Mouse (Mus musculus) cerebellum, postnatal 25 days (tissue): ENCODE data around the gene Marc2.

ENCODE experiments used
- DNase-seq, 2 experiments: peaks; one replicate each; pipeline ENCODE4 v3.0.0; 2021; ENCODE audit warnings: mixed read lengths in 2 of 2

The Marc2 gene

DNA sequence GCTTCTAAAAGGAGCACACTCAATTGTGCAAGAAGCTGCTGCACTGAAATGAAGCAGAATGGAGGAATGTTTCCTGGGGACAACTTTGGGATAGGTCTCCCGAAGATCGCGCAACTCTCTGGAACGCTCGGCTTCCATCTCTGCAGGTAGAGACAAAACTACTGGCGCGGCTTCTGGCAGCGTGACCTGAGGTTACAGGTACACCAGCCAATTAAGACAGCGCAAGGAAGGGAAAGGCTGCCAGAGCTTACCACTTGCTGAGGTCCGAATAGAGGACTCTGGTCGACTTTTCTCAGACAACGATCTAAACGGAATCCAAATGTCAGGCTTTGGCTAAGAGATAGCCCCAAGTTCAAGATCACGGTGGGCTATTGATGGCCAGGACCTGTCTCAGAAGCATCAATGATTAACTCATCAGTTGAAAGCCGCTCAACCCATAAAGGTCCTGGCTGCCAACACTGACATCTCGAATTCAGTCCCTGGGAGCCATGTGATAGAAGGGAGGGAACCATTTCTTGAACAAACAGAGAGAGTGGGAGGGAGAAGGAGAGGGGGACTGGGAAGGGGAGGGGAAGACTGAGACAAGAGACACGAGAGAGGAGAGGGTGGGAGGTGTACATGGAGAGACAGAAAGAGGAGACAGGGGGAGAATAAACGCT is at the start of gene Marc2:
TSS of gene Marc2 (minus strand) at position 360 of the 659 bp plus-strand sequence.
- DNase-seq = peak in 1 of 2 experiments; percentile 21

DNA sequence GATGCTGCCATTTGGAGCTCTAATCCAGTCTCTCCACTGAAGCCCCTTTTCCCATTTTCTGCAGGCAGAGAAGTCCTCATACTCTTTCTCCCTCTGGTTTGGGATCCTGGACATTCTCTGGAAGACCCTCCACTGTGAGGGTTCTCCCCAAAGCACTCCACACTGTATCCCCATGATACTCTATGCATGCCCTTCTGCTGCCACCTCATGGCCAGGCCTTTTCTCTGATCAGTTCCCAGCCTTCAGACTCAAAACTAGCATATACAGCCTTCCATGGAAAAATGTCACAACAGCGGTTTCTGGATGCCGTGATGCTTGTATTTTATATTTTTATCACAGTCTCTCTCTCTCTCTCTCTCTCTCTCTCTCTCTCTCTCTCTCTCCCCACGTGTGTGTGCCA is 45.7 kb upstream of the Marc2 start:
- DNase-seq = no peak

DNA sequence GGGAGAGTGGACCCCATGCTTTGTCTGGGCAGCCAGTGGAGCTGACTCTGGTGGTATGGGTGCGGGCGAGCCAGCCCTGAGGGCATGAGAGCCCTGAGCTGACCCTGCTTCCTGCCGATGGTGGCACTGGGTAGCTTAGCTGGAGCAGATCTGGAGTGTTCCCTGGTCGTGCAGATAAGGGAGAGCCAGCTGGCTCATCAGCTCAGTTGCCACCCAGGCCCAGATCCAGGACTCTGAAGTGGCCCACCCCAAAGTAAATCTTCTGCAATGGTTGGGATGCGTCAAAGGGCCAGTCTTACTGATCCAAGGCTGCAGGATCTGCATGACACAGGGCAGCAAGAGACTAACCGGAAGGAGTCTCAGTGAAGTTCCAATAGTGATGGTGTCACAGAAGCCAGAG is 43.2 kb upstream of the Marc2 start:
- DNase-seq = no peak

DNA sequence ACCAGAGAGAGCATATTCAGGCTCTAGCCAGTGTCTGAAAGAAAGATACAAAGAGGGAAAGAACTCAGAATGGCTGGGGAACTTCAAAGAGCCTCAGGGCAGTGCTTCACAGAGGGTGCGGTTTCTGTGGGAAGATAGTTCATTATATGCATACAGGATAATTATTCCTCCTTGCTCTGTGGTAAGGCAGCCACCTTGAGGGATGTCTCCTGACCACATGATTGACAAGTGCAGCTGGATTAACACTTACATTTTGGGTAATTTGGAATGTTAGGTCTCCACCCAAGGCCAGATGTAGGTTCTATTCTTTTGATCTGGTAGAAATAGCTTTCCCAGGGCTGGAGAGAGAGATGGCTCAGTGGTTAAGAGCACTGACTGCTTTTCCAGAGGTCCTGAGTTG is 39.9 kb upstream of the Marc2 start:
- no peak for DNase-seq

DNA sequence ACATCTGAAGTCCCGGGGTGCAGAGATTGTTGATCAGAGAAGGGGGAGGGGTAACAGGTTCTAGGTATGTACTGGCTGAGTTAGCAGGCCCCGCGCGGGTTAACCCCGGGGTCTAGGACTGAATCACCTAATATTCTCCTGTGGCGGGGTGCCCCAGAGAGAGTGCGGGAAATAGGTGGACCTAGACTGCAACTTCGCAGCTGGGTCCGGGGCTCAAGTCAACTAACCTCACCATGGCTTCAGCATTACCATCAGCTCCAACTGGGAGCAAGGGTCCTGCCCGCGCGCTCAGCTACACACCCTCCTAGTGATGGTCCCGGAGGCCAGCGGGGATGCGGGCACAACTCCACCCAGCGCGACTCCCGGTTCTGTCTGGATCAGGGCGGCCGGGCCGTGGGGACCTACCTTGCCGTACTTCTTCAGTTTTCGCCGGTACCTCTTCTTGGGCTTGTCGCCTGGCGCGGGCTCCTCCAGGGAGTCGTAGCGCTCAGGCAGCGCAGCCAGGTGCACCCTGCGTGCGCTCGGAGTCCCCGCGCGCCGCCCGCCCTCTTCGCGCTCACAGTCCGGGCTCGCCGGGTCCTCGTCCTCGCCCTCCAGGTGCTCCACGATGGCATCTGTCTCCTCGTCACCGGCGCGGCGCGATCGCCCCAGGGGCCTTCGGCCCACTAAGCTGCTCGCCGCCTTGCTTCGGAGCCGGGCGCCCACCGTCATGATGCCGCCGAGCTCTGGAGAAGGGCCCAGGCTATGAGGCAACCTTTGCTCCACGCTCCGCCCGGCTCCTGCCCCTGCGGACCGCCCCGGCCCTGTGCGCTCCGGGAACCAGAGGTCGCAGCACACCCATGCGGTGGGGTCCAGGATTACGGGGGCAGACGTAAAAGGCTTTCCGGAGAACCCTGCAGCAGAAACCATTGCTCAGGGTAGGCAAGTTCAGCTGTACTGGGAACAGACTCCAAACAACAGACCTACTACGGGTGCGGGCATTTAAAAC is 36.3 kb upstream of the Marc2 start, which contains the start of gene C130074G19Rik:
TSS of gene C130074G19Rik (minus strand) at position 938 of the 988 bp plus-strand sequence.
- DNase-seq = peak in 1 of 2 experiments; percentile 21

DNA sequence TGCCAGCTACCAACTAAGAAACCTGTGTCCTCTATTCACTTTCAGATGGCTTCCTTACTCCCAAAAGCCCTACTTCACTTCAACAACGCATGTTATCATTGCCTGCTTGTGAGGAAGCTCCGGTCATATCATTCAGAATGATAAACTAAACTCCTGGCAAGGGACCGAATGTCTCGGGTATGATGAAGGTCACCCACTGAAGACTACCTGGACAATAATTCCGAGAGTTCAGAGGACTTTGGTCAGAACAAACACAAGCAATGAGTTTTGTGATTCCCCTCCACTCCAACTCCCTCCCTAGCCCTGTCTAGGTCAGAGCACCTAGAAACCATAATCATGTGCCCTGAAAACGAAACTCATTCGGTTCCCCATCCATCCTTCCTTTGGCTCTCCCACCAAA is 35.6 kb upstream of the Marc2 start:
- DNase-seq = no peak

DNA sequence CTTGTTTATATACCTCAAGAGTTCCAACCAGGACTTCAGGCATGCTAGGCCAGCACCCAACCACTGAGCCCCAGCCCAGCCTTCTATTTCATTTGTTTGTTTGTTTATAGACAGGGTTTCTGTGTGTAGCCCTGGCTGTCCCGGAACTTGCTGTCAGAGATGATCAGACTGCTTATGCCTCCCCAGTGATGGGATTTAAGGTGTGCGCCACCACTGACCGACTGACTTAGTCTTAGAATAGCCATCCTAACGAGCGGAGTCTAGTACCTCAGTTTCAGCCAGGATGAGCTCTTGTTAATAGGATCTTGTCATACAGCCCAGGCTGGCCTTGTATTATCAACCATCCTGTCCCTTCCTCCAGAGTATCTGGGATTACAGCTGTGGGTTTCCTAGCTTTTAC is 35.0 kb upstream of the Marc2 start:
- no peak for DNase-seq

DNA sequence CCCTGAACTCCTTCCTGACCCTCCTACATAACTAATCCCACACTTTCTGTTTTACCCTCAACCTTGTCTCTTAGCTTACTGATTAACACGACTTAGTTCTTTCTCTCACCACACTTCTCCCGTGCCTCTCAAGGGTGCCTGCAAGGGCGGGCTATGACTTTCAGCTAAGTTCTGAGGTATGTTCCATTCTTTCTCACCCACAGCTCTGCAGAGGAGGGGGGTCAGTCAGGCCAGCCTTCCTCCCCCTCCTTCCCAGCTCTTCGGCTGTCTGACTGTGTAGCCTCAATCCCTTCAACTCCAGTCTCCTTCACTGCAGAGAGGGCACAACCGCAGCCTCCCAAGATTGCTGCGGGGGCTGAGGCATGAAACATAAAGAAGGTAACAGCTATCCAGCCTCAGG is 32.6 kb upstream of the Marc2 start:
- no peak for DNase-seq

DNA sequence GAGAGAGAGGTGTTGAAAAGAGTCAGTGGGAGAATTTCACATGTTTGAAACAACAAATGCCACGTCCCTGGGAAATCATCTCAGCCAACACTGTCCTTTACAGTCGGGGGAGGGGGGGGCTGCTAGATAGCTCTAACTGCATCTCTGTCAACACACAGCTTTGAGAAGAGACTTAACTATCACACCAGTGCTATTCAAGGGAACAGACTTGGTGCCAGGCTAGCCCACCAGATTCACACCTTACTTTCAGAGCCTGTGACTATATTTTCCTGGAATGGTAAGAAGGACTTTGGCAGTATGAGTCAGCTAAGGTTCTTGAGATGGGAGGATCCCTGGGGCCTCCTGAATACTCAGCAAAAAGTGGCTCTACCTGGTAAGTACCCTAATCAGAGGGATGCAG is 31.1 kb upstream of the Marc2 start:
- no peak for DNase-seq

DNA sequence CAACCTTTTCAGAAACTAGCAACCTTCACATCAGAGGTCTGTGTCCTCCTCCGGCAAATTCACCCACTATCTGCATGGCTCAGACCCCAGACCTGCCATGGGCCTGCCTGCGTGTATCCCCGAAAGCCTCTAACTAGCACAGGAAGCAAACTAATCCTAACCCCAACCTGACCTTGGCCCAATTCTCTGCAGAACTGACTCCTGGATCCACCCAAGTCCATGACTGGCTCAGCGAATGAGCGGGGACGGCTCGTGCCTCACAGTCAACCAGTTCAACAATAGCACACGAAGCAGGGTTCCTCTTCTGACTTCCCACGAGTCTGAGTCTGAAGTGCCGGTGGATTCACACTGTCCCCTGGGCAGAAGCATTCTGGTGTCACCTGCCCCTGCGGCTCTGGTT is 27.7 kb upstream of the Marc2 start:
- DNase-seq = no peak

DNA sequence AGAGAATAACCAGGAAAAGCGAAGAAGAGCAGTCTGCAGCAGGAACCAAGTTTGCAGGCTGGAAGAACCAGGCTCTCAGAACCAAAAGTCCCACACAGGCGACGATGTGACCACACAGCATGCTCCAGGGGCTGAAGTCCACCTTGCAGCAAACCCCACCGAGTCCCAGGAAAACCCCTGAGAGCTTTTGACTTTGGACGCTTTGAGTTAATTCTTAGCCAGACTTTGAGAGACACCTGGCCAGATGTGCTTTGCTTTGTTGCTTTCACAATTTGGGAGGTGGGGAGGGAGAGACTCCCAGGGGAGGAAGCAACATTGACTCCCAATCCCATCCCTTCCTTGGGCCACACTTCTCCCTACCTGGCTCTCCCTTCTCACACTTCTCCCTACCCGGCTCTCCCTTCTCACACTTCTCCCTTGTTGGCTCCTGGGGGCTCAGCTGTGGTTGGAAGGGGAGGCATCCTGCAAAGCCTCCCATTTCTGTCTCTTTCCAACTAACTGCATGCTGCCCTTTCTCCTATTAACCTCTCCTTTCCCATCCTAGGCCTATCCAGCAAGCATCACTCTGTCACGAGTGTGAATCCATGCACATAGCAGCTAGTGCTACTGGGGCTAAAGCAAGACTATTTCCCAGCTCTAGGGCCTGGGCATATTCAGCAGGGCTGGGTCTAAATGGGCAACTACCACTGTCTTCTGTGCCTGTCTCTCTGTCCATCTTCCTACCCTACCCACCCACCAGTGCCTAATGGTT is 26.0 kb upstream of the Marc2 start:
- DNase-seq = no peak

DNA sequence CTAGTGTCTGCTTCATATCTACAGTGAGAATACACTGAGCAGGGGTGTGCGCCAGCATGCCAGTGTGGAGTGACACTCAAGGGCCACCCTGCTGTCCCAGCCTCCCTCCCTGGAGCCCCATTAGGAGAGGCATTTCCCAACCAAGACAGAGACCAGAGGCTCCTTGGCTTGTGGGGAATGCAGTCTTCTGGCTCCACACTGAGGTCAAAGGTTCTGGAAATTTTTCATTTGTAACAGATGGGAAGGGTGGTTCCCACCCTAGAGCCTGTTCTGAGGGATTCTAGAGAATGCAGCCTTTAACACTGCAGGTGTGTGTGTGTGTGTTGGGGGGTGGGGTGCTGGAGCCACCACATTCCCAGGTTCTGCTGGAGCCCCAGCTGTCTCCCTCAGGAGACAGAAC is 25.3 kb upstream of the Marc2 start:
- no peak for DNase-seq

DNA sequence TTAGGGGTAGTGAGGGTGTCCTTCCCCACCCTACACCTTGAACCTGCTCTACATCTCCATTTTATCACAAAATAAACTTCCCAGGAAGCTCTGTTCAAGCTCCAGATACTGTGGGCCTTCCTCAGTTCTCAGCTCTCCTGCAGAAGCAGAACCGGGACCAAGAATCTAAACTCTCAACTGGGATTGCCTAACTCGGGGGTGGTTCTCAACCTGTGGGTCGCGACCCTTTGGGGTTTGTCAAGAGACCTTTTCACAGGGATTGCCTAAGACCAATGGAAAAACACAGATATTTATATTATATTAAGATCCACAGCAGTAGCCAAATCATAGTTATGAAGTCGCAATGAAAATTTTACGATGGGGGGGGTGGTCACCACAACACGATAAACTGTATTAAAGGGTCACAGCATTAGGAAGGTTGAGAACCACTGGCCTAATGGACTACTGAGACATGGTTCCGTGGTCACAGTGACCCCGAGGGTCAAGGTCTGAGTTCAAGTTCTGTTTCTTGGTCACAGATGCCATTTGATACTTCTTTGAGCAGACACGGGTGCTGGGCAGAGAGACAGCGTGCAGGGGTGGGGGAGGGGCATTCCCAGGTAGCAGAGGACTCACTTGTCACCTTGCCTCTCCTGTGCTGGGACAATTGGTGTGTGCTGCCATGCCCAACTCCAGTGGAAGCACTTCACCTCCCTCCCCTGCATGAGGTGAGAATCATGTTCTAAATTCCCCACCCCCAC is 24.6 kb upstream of the Marc2 start:
- no peak for DNase-seq

DNA sequence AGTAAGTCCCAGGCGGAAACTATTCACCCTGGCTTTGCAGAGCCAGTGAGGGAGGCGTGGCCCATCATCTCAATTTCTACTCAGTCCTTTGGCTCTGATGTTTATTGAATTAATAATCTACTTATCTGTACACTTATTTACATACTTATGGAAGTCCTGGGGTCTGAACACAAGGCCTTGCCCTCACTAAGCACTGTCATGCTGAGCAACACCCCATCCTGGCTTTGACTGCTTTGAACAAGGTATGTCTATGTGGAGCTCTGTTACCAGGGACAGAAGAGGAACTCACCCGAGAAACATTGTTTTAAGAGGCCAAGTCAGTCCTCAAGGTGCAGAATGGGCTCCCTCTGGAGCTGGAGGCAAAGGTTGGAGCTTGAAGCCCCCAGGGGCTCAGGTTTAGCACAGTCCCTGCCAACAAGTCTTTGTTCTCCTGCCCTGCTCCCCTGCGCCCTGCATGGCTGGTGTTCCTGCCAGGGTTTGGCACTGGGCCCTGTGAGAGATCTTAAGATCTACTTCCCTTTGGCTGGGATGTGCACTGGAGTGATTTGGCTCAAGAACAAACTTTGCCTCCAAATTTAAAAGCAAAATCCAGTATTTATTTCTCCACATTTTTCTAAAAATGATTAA is 23.8 kb upstream of the Marc2 start:
- DNase-seq = no peak

DNA sequence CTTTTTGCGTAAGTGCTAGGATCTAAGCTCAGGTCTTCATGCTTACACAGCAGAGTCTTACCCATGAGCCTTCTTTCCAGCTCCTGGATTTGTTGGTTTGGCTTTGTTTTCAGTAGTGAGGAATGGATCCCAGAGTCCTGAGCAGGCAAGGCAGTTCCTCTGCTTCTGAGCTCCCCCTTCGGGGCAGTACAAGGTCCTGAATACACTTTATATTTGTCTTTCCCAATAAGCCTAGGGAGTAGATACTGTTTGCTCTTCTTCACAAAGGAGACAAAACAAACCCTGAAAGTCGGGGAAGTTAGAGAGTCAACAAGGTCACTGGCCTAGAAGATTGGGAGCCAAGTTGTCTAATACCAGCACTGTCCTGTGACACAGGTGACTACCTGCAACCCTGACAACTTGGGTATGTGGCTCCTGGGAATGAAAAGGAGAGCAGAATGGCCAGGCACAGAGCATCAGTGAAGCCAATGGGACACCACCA is 21.4 kb upstream of the Marc2 start:
- no peak for DNase-seq

DNA sequence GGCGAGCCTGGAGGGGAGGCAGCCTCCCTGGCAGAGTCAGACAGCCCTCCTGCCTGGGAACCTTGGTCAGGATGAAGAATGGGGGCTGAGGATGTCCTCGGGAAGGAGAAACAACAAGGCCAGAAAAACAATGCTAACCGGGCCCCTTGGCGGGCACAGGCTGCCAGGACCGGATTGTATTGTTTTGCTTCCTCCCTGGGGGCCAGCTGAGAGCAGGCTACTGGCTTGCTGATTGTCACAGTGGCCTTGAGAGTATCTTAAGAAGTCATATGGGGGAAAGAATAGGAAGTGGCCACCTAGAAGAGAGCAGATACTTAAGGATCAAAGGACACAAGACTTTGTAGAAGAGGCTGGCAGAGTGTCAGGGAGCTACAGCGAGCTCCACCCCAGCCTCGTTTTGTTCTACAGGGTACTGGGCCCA is 18.1 kb upstream of the Marc2 start:
- DNase-seq = no peak

DNA sequence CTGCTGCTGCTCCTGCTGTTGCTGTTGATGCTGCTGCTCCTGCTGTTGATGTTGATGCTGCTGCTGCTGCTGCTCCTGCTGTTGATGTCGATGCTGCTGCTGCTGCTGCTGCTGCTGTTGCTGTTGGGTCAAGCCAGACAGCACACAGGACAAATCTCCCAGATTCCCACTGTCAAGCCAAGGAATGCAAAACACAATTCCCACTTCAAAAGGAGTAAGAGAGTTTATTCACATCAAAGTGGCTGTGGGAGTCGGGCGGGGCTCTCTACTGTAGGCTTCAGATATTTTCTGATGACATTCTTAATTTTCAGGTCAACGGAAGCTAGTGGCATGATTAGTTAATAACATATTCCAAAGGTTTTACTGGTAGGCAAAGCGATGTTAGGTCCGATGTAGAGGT is 16.4 kb upstream of the Marc2 start:
- DNase-seq = no peak

DNA sequence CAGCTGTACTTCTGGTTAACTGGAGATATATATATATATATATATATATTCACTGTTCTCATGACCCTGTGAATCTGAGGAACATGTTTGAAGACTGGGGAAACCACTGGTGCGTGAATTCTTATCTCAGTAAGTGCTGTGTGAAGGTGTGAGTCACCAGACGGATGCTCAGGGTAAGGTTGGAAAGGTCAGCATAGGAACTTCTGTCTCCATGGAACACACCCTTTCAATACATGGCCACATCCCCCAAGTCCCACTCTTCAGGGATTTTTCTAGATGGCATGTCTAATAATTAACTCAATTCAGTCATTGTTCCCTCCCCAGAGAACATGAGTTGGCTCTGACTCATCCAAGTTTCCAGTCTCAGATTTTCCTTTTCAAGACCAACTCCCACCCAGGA is 15.3 kb upstream of the Marc2 start:
- no peak for DNase-seq

DNA sequence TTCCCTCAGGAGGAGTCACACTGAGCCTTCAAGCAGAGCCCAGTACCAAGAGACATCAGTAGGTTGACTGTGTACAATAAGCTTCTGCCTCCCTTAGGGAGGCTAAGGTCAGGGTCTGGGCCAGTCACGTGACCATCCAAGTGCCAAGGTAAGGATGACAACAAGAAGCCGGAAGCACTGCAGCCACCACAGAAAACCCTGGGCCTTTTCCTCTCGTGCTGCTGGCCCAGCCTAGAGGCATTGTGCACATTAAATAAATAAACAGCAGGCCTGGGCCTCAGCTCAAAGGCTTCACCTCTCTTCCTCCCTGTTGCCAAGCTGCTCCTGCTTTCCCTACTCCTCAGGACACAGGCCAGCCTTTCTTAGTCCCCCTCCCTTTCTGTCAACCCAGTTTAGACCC is 14.0 kb upstream of the Marc2 start:
- no peak for DNase-seq

DNA sequence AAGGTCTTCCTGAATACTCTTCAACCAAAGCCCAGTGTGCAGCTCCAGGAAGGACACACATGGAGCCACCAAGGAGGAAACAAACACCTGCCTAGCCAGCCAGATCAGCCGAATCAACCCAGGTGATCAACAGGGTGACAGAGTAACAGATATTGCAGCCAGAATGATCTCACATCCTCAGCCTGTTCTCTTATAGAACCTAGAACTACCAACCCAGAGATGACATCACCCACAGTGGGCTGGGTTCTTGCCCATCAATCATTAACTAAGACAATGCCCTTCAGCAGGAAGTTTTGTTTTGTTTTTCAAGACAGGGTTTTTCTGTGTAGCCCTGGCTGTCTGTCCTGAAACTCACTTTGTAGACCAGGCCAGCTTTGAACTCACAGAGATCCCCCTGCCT is 12.0 kb upstream of the Marc2 start:
- no peak for DNase-seq

DNA sequence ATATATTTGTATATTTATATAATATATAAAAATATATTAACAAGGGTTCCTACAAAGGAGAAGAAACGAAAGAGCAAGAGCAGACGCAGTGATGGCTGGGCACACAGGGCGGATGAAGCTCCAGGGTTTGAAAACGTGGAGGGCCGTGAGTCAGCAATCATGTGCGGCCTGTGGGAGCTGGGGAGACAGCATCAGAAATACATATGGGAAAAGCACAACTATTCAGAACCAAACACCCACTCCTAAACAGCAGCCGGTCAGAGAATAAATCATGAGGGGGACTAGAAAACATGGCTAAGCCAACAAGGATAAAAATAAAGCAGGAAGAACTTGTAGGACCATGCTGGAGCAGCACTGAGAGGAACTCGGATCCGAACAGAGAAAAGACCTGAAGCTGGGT is 11.0 kb upstream of the Marc2 start:
- no peak for DNase-seq

DNA sequence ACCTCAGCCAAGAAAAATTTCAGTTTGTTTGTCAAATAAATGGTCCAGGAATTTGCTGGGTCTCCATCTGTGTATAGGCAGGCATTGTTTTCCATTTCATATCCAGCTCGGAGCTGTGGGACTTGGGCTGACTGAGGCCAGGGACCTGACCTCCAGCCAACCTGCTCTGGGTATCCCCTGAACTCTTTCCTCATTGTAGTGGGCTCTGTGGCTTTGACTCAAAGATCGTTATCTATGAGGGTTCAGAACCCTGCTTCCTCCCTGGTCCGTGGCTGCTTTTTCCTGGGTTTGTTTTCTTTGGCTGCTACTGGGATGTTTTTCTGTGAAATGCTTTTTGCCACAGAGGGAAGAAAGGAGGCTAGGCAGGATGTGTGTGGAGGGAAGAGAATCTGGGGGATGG is 7.7 kb upstream of the Marc2 start:
- no peak for DNase-seq
